Mouse (Mus musculus) C2C12 (cell line): ENCODE measurements around the gene Sema6c.

ENCODE experiments used
- CEBPB ChIP-seq: IDR thresholded peaks from one replicate; pipeline ENCODE4 v1.6.1; 2011; ENCODE audit warnings: low read depth, mild to moderate bottlenecking, control low read depth, moderate library complexity
- CTCF ChIP-seq: IDR thresholded peaks from one replicate; pipeline ENCODE4 v1.5.1; 2011; ENCODE audit not compliant: control insufficient read depth, insufficient read depth, insufficient read length
- FOSL1 ChIP-seq: IDR thresholded peaks from one replicate; pipeline ENCODE4 v1.8.0; 2011; ENCODE audit warnings: mild to moderate bottlenecking, low read length; ENCODE audit not compliant: poor library complexity, insufficient read depth, severe bottlenecking
- MAX ChIP-seq: IDR thresholded peaks from one replicate; pipeline ENCODE4 v1.6.1; 2011; ENCODE audit warnings: mild to moderate bottlenecking, control low read depth
- MYOG ChIP-seq: IDR thresholded peaks from one replicate; pipeline ENCODE4 v1.6.1; 2011; ENCODE audit not compliant: control insufficient read depth, insufficient read length; ENCODE audit errors: extremely low read depth

- TF ChIP-seq CTCF (no peak), MAX (no peak), FOSL1 (no peak), MYOG (no peak), CEBPB (no peak)
Observed at GRCm38 (mm10) chr3:95147924-95148323, 12.3 kb upstream of the Sema6c start.
